Mouse (Mus musculus): ENCODE measurements around the gene Hjurp. TPM values are rescaled to one million over a fixed set of nuclear protein-coding genes. Genes with fewer than 3 reads are reported as not detected.

The Hjurp gene
- polyA plus RNA-seq, 1 experiment from 2014 or later, result 169 TPM

DNA sequence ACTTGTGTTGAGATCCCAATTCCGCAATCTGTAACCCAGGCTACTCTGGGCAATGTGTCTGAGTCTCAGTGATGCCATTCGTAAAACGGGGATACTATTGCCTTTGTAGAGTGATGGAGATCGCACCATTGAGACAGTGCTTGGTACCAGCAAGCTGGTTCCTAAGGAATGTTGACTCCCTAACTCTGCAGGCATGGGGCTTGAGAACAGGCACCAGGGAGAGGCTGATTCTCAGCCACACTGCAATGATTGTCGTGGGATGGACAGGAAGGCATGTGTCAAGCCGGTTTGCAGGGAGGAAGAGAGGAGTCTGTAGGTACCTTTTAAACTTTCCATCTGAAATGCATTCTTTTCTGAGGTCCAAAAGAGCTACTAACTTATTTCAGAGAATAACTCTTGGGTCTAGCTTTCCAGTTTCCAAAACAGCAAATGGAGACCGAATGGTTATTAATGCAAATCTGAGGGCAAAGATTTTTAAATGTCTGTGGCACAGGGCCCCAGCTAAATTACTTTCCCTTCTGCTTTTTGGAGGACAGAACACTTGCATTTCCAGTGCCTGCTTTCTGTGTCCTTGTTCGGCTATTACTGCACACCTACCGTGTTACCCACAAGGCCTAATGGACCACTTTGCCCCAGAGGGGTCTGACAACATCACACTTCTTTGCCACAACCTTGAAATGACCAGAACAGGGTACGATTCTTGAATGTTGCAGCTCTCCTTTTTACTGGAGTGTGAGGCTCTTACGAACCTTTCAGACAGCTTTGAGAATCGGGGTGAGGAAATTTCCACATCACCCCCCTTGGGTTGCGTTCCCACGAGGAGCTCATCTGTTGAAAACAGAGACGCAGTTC, 6.2 kb upstream of the Hjurp start:
- Histone ChIP-seq H3K36me3 (no peaks in the 10 kb centered on the region), H3K27ac (no peak overlapping the region), H3K9me3 (peaks cover 88% of the 10 kb centered on the region), H3K4me1 (replicated peaks) (no peaks in the 10 kb centered on the region), H3K4me3 (no peak overlapping the region), H3K27me3 (ENCODE audit: insufficient read depth, poor library complexity, severe bottlenecking) (no peaks in the 10 kb centered on the region)
- no peak for DNase-seq (ENCODE audit: low spot score)
- WGBS, result 81% methylated on average over 15 of the region's 15 CpGs

DNA sequence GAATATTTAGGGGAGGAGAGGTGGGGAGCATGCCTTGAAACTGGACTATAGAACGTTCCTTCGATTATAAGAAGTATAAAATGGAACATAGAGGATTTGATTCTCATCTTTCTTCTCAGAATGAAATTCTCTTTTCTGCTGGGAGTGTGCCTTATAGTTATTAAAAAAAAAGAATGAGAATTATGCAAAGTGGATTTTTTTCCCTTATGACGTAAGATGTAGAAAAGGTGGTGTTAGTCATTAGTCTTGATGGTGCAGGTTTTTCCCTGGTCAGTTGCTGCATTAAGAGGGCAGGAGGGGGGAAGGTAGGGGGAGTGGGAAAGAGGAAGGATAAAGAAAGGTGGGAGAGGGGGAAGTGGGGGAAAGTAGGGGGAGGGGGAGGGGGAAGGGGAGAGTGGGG, 4.9 kb upstream of the Hjurp start:
- Histone ChIP-seq H3K27ac (no peak overlapping the region), H3K4me3 (no peak overlapping the region), H3K4me1 (replicated peaks) (no peaks in the 10 kb centered on the region), H3K27me3 (ENCODE audit: insufficient read depth, poor library complexity, severe bottlenecking) (no peaks in the 10 kb centered on the region), H3K36me3 (no peaks in the 10 kb centered on the region), H3K9me3 (peaks cover 85% of the 10 kb centered on the region)
- no peak for DNase-seq (ENCODE audit: low spot score)
- WGBS, result 63% methylated on average over 3 of the region's 3 CpGs

GRCm38 (mm10) chr1:88280006-88280690, 2.7 kb upstream of the Hjurp start:
- Histone ChIP-seq H3K27me3 (ENCODE audit: insufficient read depth, poor library complexity, severe bottlenecking) (no peaks in the 10 kb centered on the region), H3K4me1 (replicated peaks) (peaks cover 19% of the 10 kb centered on the region), H3K4me3 (no peak overlapping the region), H3K36me3 (peaks cover 9% of the 10 kb centered on the region), H3K27ac (no peak overlapping the region), H3K9me3 (peaks cover 71% of the 10 kb centered on the region)
- WGBS, result 77% methylated on average over 15 of the region's 15 CpGs
- DNase-seq (ENCODE audit: low spot score), result no peak

- Histone ChIP-seq H3K9me3 (peaks cover 68% of the 10 kb centered on the region), H3K27ac (no peak overlapping the region), H3K27me3 (ENCODE audit: insufficient read depth, poor library complexity, severe bottlenecking) (no peaks in the 10 kb centered on the region), H3K4me3 (no peak overlapping the region), H3K36me3 (peaks cover 17% of the 10 kb centered on the region), H3K4me1 (replicated peaks) (peaks cover 19% of the 10 kb centered on the region)
- DNase-seq (ENCODE audit: low spot score), result no peak
- 71% methylated on average over 9 of the region's 9 CpGs for WGBS
Measured at GRCm38 (mm10) chr1:88279111-88280005, 1.9 kb upstream of the Hjurp start.

GRCm38 (mm10) chr1:88277818-88278511, 532 bp upstream of the Hjurp start:
- H3K27me3 ChIP-seq (ENCODE audit: insufficient read depth, poor library complexity, severe bottlenecking), result no peaks in the 10 kb centered on the region
- WGBS, result 68% methylated on average over 18 of the region's 18 CpGs
- peak overlapping the region; percentile 57 for H3K4me3 ChIP-seq
- H3K4me1 ChIP-seq (replicated peaks), result peaks cover 19% of the 10 kb centered on the region
- peaks cover 31% of the 10 kb centered on the region for H3K36me3 ChIP-seq
- H3K27ac ChIP-seq, result peak overlapping the region; percentile 90
- H3K9me3 ChIP-seq, result peaks cover 56% of the 10 kb centered on the region
- DNase-seq (ENCODE audit: low spot score), result peak; percentile 48

- H3K4me1 ChIP-seq (replicated peaks), result peaks cover 19% of the 10 kb centered on the region
- WGBS, result 39% methylated on average over 10 of the region's 10 CpGs
- H3K27me3 ChIP-seq (ENCODE audit: insufficient read depth, poor library complexity, severe bottlenecking), result no peaks in the 10 kb centered on the region
Measured at GRCm38 (mm10) chr1:88276524-88277097, 822 bp downstream of the Hjurp start.

DNA sequence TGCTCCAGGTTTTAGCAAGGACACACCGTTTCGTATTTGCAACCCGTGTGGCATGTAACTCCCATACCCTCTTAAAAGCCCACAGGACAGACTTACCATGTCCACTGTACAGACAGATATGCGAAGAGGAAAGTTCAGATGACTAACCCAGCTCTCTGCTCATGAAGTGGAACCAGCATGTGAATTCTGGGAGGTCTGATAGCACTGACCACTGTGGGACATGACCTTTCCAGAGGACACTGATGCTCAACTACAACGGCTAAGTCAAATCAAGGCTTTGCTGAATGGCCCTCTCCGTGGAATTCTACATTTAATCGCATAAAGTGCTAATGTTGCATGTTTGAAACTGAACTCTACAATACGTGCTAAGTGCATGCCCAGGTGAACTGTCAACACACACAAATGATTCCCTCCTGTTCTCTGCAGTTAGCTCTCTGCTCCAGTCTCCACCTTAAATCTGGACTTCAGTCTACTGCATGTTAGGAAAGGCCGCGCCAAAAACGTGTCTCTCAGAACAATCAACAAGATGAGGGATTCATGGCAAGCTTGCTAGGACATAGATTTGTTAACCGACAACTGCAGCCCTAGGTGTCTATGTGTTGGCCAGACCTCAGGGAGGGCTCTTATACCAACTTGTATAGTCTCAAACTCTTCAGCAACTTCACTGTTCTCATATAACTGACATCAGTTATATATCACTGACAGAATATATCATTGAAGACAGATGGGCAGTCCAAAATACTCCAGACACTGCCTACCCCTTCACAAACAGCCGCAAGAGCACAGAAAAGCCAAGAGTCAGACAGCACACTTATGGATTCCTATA, 1.5 kb downstream of the Hjurp start:
- H3K27me3 ChIP-seq (ENCODE audit: insufficient read depth, poor library complexity, severe bottlenecking), result no peaks in the 10 kb centered on the region
- H3K9me3 ChIP-seq, result peaks cover 46% of the 10 kb centered on the region
- peaks cover 19% of the 10 kb centered on the region for H3K4me1 ChIP-seq (replicated peaks)
- WGBS, result 71% methylated on average over 13 of the region's 13 CpGs
- H3K36me3 ChIP-seq, result peaks cover 51% of the 10 kb centered on the region
- peak overlapping the region; percentile 57 for H3K4me3 ChIP-seq
- no peak for DNase-seq (ENCODE audit: low spot score)
- peak overlapping the region; percentile 90 for H3K27ac ChIP-seq

More at GRCm38 (mm10) chr1:88276524-88277097, 822 bp downstream of the Hjurp start:
- H3K9me3 ChIP-seq, result peaks cover 47% of the 10 kb centered on the region
- peak overlapping the region; percentile 90 for H3K27ac ChIP-seq
- DNase-seq (ENCODE audit: low spot score), result peak; percentile 45
- peak overlapping the region; percentile 57 for H3K4me3 ChIP-seq
- peaks cover 45% of the 10 kb centered on the region for H3K36me3 ChIP-seq

DNA sequence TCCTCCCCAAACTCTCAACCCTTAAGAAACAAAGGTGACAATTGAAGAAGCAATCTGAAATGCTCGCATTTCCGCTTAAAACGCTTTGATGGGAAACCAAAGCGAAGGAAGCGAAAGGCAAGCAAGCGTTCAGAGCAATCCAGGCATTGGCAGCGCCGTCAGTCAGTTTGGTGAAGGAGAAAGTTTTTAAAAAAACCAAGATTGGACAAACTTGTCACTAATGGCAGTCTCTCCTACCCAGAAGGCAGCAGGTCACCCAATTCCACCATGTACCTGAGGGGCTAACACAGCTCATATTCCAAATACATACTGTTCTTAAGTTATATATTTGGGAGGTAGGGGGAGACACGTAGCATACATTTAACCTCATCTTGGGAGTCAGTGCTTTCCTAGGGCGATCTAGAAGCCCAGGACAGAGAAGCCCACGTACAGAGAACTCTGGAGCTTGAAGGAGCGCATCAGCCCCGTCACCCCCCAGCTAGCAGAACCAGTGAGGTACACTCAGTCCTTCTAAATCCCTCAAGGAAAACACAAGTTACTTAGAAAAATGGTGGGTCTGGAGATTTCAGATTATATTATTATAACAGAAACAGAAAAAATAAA, 2.3 kb downstream of the Hjurp start:
- H3K4me3 ChIP-seq, result 0 out of 2 replicates have a peak overlapping the region, but pooled peaks have one; percentile 57
- WGBS, result 70% methylated on average over 13 of the region's 13 CpGs
- peaks cover 19% of the 10 kb centered on the region for H3K4me1 ChIP-seq (replicated peaks)
- H3K27ac ChIP-seq, result no peak overlapping the region
- H3K36me3 ChIP-seq, result peaks cover 55% of the 10 kb centered on the region
- no peaks in the 10 kb centered on the region for H3K27me3 ChIP-seq (ENCODE audit: insufficient read depth, poor library complexity, severe bottlenecking)
- H3K9me3 ChIP-seq, result peaks cover 43% of the 10 kb centered on the region
- DNase-seq (ENCODE audit: low spot score), result no peak

DNA sequence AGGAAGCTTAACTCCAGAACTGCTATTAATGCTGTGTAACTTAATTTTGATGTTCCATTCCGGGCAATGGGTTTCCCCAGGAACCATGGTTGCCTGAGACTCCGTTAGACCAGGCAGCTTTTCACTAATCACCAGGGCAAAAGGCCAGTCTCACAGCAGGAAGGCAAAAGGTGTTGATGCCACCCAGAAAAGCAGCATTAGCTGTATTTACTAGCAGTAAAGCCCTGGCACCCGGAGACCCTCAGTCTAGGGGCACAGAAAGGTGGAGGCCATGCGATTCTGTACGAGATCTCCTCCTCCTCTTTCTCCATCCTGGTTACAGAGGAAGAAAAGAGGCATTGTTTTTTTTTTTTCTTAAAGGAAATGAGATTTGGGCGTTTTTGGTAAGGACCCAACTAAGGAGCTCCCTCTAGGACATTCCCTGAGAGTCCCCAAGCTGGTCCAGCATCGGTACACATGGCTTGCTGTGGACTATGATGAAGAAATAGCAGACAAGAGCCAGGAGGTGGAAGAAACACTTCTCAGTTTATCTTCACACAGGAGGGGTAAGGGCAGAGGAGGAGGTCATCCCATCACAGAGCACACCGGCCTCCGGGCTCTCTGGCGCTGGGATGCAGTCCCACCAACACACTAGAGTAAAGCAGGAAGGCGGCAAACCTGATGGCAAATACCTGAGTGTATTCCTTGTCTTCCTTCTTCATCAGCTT, 2.9 kb downstream of the Hjurp start:
- 75% methylated on average over 11 of the region's 11 CpGs for WGBS
- Histone ChIP-seq H3K4me1 (replicated peaks) (peaks cover 19% of the 10 kb centered on the region), H3K27me3 (ENCODE audit: insufficient read depth, poor library complexity, severe bottlenecking) (no peaks in the 10 kb centered on the region), H3K4me3 (no peak overlapping the region), H3K9me3 (peaks cover 43% of the 10 kb centered on the region), H3K36me3 (peaks cover 62% of the 10 kb centered on the region), H3K27ac (no peak overlapping the region)
- no peak for DNase-seq (ENCODE audit: low spot score)

GRCm38 (mm10) chr1:88273832-88274231, 3.6 kb downstream of the Hjurp start:
- no peak overlapping the region for H3K4me3 ChIP-seq
- H3K27me3 ChIP-seq (ENCODE audit: insufficient read depth, poor library complexity, severe bottlenecking), result no peaks in the 10 kb centered on the region
- peaks cover 69% of the 10 kb centered on the region for H3K36me3 ChIP-seq
- H3K27ac ChIP-seq, result no peak overlapping the region
- H3K9me3 ChIP-seq, result peaks cover 43% of the 10 kb centered on the region
- WGBS, result 82% methylated on average over 4 of the region's 4 CpGs
- peaks cover 19% of the 10 kb centered on the region for H3K4me1 ChIP-seq (replicated peaks)
- no peak for DNase-seq (ENCODE audit: low spot score)

All from hindbrain, embryonic 10.5 days (tissue).